9 mouse cellular contexts compared by ENCODE assay signal in genomic region chr10:53346506-53346905, GRCm38 (mm10). TPM values are rescaled to one million over a fixed set of nuclear protein-coding genes. Genes with fewer than 3 reads are reported as not detected.
DNase-seq lines count a peak whose midpoint lies in the region; ATAC-seq and TF ChIP-seq lines count a peak whose summit lies in the region.
"Had no signal": no experiment of that assay in that cellular context is flagged by ENCODE, and none has a peak within 500 bp of the region (broad histone marks: within the 10 kb centered on the region; RNA-seq: fewer than 3 reads in every experiment).

No protein-coding gene starts in this region.

- H3K4me2 ChIP-seq in heart, embryonic 12.5 days: no peak overlapping the region
- no peak overlapping the region for H3K4me2 ChIP-seq in hindbrain, embryonic 13.5 days
- H3K4me2 ChIP-seq: limb, embryonic 12.5 days had no signal

- ATAC-seq in heart, embryonic 12.5 days (ENCODE audit: insufficient number of reproducible peaks, low FRiP score): 0 out of 2 replicates have a peak, but pooled peaks have one; percentile 19
- ATAC-seq in hindbrain, embryonic 13.5 days (ENCODE audit: low FRiP score): peak; percentile 36; the same call in 1 of the 2 replicates

- 50% methylated on average over 3 of the region's 3 CpGs for WGBS in heart, embryonic 12.5 days
- 52% methylated on average over 3 of the region's 3 CpGs for WGBS in hindbrain, embryonic 13.5 days

- H3K36me3 ChIP-seq in heart, embryonic 12.5 days: peaks cover 11% of the 10 kb centered on the region
- H3K36me3 ChIP-seq in hindbrain, embryonic 13.5 days: 0 out of 2 replicates have a peak, but pooled peaks cover 3% of the 10 kb centered on the region

- no peak overlapping the region for H3K4me3 ChIP-seq in heart, embryonic 12.5 days
- H3K4me3 ChIP-seq in cortical plate, adult 2 months (ENCODE audit: insufficient read depth, low read length): no peak overlapping the region
- no peak overlapping the region for H3K4me3 ChIP-seq in hindbrain, embryonic 13.5 days
- H3K4me3 ChIP-seq: limb, embryonic 12.5 days had no signal

- no peak overlapping the region for H3K27ac ChIP-seq in heart, embryonic 12.5 days (ENCODE audit: poor library complexity, severe bottlenecking)
- H3K27ac ChIP-seq in cortical plate, adult 2 months (ENCODE audit: insufficient read depth, low read length): no peak overlapping the region
- H3K27ac ChIP-seq in hindbrain, embryonic 13.5 days: no peak overlapping the region
- H3K27ac ChIP-seq: limb, embryonic 12.5 days had no signal

- TF ChIP-seq POLR2A in cortical plate, adult 2 months (IDR thresholded peaks at IDR 0.05; ENCODE audit: extremely low read depth, insufficient read depth, low read length): no peak

- no peaks in the 10 kb centered on the region for H3K27me3 ChIP-seq in heart, embryonic 12.5 days (replicated peaks)
- H3K27me3 ChIP-seq in hindbrain, embryonic 13.5 days: no peaks in the 10 kb centered on the region
- H3K27me3 ChIP-seq: limb, embryonic 12.5 days had no signal

- H3K9me3 ChIP-seq in heart, embryonic 12.5 days (replicated peaks): no peaks in the 10 kb centered on the region
- no peaks in the 10 kb centered on the region for H3K9me3 ChIP-seq in hindbrain, embryonic 13.5 days
- H3K9me3 ChIP-seq: limb, embryonic 12.5 days had no signal

- H3K4me1 ChIP-seq in heart, embryonic 12.5 days (replicated peaks): 0 out of 2 replicates have a peak, but pooled peaks cover 3% of the 10 kb centered on the region
- H3K4me1 ChIP-seq in cortical plate, adult 2 months (ENCODE audit: control insufficient read depth, insufficient read depth, low read length): no peaks in the 10 kb centered on the region; the same call in 1 of the 2 replicates
- peaks cover 15% of the 10 kb centered on the region for H3K4me1 ChIP-seq in hindbrain, embryonic 13.5 days (replicated peaks)

- DNase-seq in heart, adult 9 months (ENCODE audit: low spot score in 2 of 2): no peak
- DNase-seq in 3T3-L1 (ENCODE audit: low read depth, low spot score): peak; percentile 70
- peak; percentile 76 for DNase-seq in MN1 (ENCODE audit: low spot score)
- DNase-seq in lung, postnatal 25 days (ENCODE audit: low spot score): peak; percentile 51
- peak; percentile 62 for DNase-seq in thymus, postnatal 14 days

- TF ChIP-seq CTCF in cortical plate, adult 2 months (IDR thresholded peaks at IDR 0.05; ENCODE audit: extremely low read depth, insufficient read depth, low read length): peak; percentile 54; the same call in 1 of the 2 replicates

- H3K9ac ChIP-seq in heart, embryonic 12.5 days: no peak overlapping the region
- H3K9ac ChIP-seq in hindbrain, embryonic 13.5 days: no peak overlapping the region
- H3K9ac ChIP-seq: limb, embryonic 12.5 days had no signal

RNA-seq across cellular contexts. Expression of gene Pln, which starts 9.0 kb away (rescaled TPM):
- polyA plus RNA-seq in heart, embryonic 12.5 days (2016; fragmentation: Nextera tagmentation; extraction: Ambion mirVana): 666 and 709 TPM in 2 replicates
- 3.2 and 3.3 TPM in 2 replicates for polyA plus RNA-seq in cortical plate, adult 2 months (2012; rRNA removed)
- 1.5 and 1.8 TPM in 2 replicates for polyA plus RNA-seq in hindbrain, embryonic 13.5 days (2015; fragmentation: Nextera tagmentation; extraction: Ambion mirVana)

RNA-seq across cellular contexts. Expression of gene Cep85l, which starts 33.2 kb away (rescaled TPM):
- polyA plus RNA-seq in heart, embryonic 12.5 days (2016; fragmentation: Nextera tagmentation; extraction: Ambion mirVana): 5.5 TPM in 2 replicates
- 7.8 and 8.0 TPM in 2 replicates for polyA plus RNA-seq in cortical plate, adult 2 months (2012; rRNA removed)
- 5.7 TPM in 2 replicates for polyA plus RNA-seq in hindbrain, embryonic 13.5 days (2015; fragmentation: Nextera tagmentation; extraction: Ambion mirVana)

Comparison
In these comparisons a context has a peak if more than half of its experiments do, and no peak if none do; other contexts are left out.
1. DNase-seq: peak in 3T3-L1 (single experiment), MN1 (single experiment), lung, postnatal 25 days (single experiment) and thymus, postnatal 14 days (single experiment); none in heart, adult 9 months (0 of 2).
2. RNA of gene Pln, which starts 9.0 kb away (polyA plus RNA-seq): 666 to 709 TPM in heart, embryonic 12.5 days; 3.2 to 3.3 TPM in cortical plate, adult 2 months and 1.5 to 1.8 TPM in hindbrain, embryonic 13.5 days; every median in the first group is over 100 times any median in the second.